Mouse (Mus musculus) spleen, adult 12 weeks (tissue): ENCODE measurements around the gene Gm45337.

ENCODE experiments used
- DNase-seq: peaks from one replicate; pipeline ENCODE4 v3.0.0; 2022; ENCODE audit warnings: low spot score

Gm45337 gene

GRCm38 (mm10) chr7:142097776-142098175 lies 46.6 kb downstream of the Gm45337 start:
- peak; percentile 77 for DNase-seq

DNA sequence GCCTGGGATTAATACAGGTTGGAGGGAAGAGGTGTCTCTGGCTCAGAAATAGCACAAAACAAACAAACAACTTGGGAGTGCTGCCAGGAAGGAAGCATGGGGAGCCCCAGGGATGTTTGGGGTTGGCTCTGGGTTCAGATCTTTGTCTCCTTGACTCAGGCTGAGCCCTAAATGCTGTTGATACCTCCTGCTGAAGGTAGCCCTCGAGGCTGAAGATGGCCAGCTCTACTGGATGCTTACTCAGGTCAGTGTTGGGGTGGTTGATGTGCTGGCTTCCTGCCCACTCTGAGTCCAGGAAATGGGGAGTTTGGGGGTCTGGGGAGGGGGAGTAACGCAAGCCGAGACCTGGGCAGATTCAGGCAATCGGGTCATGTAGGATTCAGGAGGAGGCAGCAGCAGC lies 47.7 kb downstream of the Gm45337 start:
- no peak for DNase-seq

- DNase-seq, result peak; percentile 87
These were observed 49.0 kb downstream of the Gm45337 start, which contains the start of gene Dusp8 for GRCm38 (mm10) chr7:142095183-142095931. Dusp8 (minus strand) TSS chr7:142095843.

DNA sequence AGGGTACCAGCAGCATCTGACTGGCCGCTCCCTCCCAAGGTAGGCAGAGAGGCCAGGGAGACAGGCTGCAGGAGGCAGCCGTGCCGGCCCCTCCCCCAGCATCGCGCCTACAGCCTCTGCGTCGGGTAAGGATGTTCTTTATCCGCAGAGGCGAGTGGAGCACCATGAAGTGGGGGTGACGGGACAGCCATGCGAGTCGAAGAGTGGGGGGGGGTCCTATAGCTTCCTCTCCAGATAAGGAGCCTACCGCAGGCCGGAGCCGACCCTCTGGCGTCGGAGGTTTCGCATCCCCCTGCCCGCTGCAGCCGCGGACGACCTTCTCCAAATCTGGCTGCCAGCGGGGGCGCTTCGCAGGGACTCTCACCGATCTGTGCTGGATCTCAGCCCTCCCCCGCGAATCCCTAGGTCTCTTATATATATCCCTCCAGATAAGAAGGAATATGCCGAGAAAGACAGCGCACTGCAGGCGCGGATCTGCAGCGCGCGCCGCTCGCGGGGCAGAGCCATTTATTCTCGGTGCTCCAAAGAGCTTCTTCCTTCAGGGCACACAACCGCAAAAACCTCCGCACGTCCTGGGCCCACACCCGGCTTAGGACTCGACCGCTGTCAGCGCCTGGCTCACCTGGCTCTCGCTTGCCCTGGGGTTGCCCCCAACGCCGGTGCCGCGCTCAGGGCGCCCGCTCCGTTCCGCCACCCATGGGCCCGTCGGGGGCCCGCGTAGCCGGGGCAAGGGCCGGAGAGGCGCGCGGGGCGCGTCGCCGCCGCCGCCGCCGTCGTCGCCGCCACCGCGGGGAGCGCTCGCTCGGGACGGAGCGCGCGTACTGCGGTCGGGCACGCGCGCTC lies 49.9 kb downstream of the Gm45337 start:
- DNase-seq, result peak; percentile 56

GRCm38 (mm10) chr7:142093696-142094240 lies 50.6 kb downstream of the Gm45337 start:
- no peak for DNase-seq
